Mouse (Mus musculus) forebrain, embryonic 16.5 days (tissue): ENCODE data around the gene G6pc. TPM values are rescaled to one million over a fixed set of nuclear protein-coding genes. Genes with fewer than 3 reads are reported as not detected.

Source experiments
- ATAC-seq: fragments of 200-750 bp; cut with Nextera tagmentation; 2 replicates; pipeline ENCODE4 v1.8.0; 2017; ENCODE audit warnings: mild to moderate bottlenecking, moderate library complexity
- H3K27ac ChIP-seq: fragments of 300-500 bp; sonication (generic); 2 replicates; pipeline ENCODE4 v1.5.1; 2014; ENCODE audit warnings: low read length, control low read depth
- H3K27me3 ChIP-seq: fragments of 300-500 bp; sonication (generic); replicated peaks from 2 replicates; pipeline ENCODE4 v1.6.1; 2014; ENCODE audit warnings: low read length; ENCODE audit not compliant: control insufficient read depth, insufficient read depth
- H3K36me3 ChIP-seq: fragments of 300-500 bp; sonication (generic); 2 replicates; pipeline ENCODE4 v1.6.1; 2014; ENCODE audit not compliant: control insufficient read depth, insufficient read depth
- H3K4me1 ChIP-seq: fragments of 300-500 bp; sonication (generic); replicated peaks from 2 replicates; pipeline ENCODE4 v1.6.1; 2014; ENCODE audit warnings: low read length; ENCODE audit not compliant: control insufficient read depth, insufficient read depth
- H3K4me2 ChIP-seq: fragments of 300-500 bp; sonication (generic); 2 replicates; pipeline ENCODE4 v1.6.1; 2014; ENCODE audit warnings: mild to moderate bottlenecking, low read length, control low read depth
- H3K4me3 ChIP-seq: fragments of 300-500 bp; sonication (generic); replicated peaks from 2 replicates; pipeline ENCODE4 v1.5.1; 2014; ENCODE audit warnings: mild to moderate bottlenecking, low read length, control low read depth
- H3K9ac ChIP-seq: fragments of 300-500 bp; sonication (generic); replicated peaks from 2 replicates; pipeline ENCODE4 v1.6.1; 2014; ENCODE audit warnings: low read depth, low read length, control low read depth
- H3K9me3 ChIP-seq: fragments of 300-500 bp; sonication (generic); 2 replicates; pipeline ENCODE4 v1.6.1; 2016; ENCODE audit warnings: low read length; ENCODE audit not compliant: control insufficient read depth
- WGBS: fragments of 180-500 bp; shearing (Covaris S2); extraction: QIAGEN DNeasy Blood & Tissue Kit; methylation state at CpG from one replicate; pipeline ENCODE4 v1.1.7; 2014; 5-methylcytosine and 5-hydroxymethylcytosine counted together
- polyA plus RNA-seq: library from polyadenylated mRNA; unstranded; fragments of >200 nt; fragmentation: Nextera tagmentation; extraction: Ambion mirVana; gene quantifications from 2 replicates; pipeline ENCODE4 v1.2.1, GENCODE M21; 2015

Gene G6pc
- polyA plus RNA-seq, 1 experiment from 2014 or later: not detected

DNA sequence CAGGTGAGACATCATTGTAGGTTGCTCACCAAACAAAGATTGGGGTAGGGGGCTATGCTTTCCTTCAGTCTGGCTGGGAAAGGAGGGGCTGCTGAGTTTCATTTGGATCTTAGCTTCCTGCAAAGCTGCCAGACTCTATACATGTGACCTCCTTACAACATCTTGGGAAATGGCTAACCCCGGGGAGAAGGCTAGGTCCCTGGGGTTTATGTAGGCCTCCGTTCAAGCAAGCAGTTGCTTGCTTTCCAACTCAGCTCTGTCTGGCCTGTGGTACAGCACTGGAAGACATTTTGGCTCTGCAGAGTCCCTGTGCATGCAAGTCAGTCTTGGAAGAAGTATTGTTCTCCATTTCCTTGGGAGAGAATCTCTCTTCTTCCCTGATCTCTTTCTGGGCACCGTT is 34.8 kb upstream of the G6pc start:
- Histone ChIP-seq H3K27ac (no peak overlapping the region), H3K4me1 (peaks cover 4% of the 10 kb centered on the region), H3K4me3 (no peak overlapping the region), H3K4me2 (no peak overlapping the region), H3K36me3 (no peaks in the 10 kb centered on the region), H3K9me3 (no peaks in the 10 kb centered on the region), H3K9ac (no peak overlapping the region), H3K27me3 (no peaks in the 10 kb centered on the region)
- ATAC-seq: no peak
- 85% methylated on average over 3 of the region's 3 CpGs for WGBS

- H3K27ac ChIP-seq: no peak overlapping the region
- no peaks in the 10 kb centered on the region for H3K36me3 ChIP-seq
- H3K9me3 ChIP-seq: no peaks in the 10 kb centered on the region
- no peak overlapping the region for H3K4me2 ChIP-seq
- no peak overlapping the region for H3K4me3 ChIP-seq
- no peak for ATAC-seq
- WGBS: 31% methylated on average over 10 of the region's 10 CpGs
- no peaks in the 10 kb centered on the region for H3K27me3 ChIP-seq
- no peak overlapping the region for H3K9ac ChIP-seq
- peaks cover 8% of the 10 kb centered on the region for H3K4me1 ChIP-seq
These were observed 33.3 kb upstream of the G6pc start for GRCm38 (mm10) chr11:101334023-101334422.

DNA sequence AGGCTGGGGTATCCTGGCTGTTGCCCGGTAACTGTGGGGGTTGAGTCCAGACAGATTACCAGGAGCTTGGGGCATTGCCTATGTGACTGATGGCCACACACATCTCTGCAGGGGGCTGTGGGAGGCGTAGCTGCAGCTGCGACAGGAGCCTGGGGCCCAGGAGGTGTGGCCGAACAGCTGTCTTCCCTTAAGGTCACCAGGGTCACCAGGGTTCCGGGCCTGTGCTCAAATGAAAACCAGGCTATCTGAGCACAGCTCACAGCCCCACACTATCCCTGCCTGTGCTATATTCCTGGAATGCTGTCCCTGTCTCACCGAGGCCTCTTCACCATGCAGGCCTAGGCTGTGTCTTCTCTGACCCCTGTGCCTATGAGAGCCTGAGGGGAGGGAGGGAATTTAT is 32.8 kb upstream of the G6pc start:
- ATAC-seq: no peak
- H3K9me3 ChIP-seq: no peaks in the 10 kb centered on the region
- no peak overlapping the region for H3K9ac ChIP-seq
- 5% methylated on average over 6 of the region's 6 CpGs for WGBS
- H3K27me3 ChIP-seq: no peaks in the 10 kb centered on the region
- H3K4me1 ChIP-seq: peaks cover 8% of the 10 kb centered on the region
- H3K4me2 ChIP-seq: no peak overlapping the region
- no peaks in the 10 kb centered on the region for H3K36me3 ChIP-seq
- H3K27ac ChIP-seq: no peak overlapping the region
- H3K4me3 ChIP-seq: no peak overlapping the region

DNA sequence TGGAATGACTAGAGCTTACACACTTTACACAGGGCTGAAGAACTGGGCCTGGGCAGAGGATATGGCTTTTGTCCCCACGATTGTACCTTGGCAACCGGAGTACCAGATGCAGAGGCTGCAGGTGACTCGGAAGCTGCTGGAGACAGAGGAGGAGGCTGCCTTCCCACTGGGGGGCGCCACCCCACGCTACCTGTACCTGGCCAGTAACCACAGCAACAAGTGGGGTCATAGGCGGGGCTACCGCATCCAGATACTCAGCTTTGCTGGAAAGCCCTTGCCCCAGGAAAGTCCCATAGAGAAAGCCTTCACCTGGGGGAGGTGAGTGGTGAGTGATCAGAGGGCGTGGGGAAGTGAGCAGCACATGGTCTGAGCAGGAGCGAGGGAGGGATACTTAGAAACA is 31.7 kb upstream of the G6pc start:
- H3K27me3 ChIP-seq: no peaks in the 10 kb centered on the region
- ATAC-seq: no peak
- no peaks in the 10 kb centered on the region for H3K36me3 ChIP-seq
- peaks cover 8% of the 10 kb centered on the region for H3K4me1 ChIP-seq
- no peak overlapping the region for H3K9ac ChIP-seq
- no peak overlapping the region for H3K4me2 ChIP-seq
- H3K9me3 ChIP-seq: no peaks in the 10 kb centered on the region
- H3K4me3 ChIP-seq: no peak overlapping the region
- H3K27ac ChIP-seq: no peak overlapping the region
- 78% methylated on average over 9 of the region's 9 CpGs for WGBS

DNA sequence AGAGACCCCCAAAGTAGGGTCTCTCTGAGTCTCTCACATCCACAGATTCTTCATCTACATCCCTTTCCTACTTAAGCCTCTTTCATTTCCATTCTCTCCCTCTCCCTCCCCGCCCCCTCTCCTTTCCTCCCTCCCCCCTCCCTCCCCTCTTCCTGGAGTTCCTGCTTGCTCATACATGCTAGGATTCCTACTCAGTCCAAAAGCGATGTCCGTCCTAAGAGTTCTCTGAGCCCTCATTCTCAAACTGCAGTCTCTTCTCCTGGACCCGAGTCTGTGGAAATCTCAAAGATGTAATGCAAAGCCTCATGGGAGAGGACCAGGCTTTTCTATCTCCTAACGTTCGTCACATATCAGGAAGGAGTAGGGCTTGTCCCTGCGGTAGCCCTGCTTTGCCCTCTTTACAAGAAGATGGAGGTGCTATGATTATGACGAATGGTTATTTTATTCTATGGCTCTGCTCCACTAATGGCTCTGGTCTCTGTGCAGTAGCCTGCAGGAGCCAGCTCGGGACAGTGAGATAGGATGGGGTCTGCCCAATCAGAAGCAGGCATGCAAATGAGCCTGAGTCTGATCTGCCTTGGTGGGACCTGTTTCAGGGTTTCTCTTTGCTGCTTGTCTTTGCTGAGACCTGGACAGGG is 29.1 kb upstream of the G6pc start:
- H3K4me1 ChIP-seq: peaks cover 8% of the 10 kb centered on the region
- no peaks in the 10 kb centered on the region for H3K9me3 ChIP-seq
- peak overlapping the region; percentile 30 for H3K9ac ChIP-seq
- 2% methylated on average over 9 of the region's 9 CpGs for WGBS
- H3K4me3 ChIP-seq: peak overlapping the region; percentile 46
- peak overlapping the region; percentile 71 for H3K4me2 ChIP-seq
- H3K27me3 ChIP-seq: no peaks in the 10 kb centered on the region
- ATAC-seq: peak; percentile 89
- H3K36me3 ChIP-seq: no peaks in the 10 kb centered on the region
- peak overlapping the region; percentile 59; the same call in 1 of the 2 replicates for H3K27ac ChIP-seq

DNA sequence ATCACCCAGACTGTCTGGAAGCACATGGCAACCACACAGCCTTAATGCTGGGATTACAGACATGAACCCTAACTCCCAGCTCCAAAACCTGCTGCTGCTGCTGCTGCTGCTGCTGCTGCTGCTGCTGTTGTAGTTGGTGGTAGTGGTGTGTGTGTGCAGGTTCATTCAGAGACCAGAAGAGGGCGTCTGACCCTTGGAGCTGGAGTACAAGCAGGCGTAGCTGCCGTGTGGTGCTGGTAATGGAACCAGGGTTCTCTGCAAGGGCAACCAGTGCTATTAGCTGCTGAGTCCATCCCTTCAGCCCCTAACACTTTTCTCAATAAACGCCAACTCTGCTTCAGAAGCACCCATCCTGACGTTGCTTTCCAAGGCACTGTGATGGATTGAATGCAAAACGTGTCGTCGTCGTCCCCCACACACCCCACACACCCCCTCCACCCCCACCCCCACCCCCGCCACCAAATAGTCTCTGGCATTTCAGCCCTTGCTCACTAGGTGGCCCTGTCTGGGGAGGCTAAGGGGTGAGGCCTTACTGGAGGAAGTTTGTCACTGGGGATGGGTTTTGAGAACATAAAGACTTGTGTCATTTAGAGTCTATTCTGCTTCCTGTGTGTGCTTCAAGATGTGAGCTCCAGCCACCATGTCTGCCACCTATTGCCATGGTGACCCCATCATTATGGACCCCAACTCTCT is 20.1 kb upstream of the G6pc start:
- Histone ChIP-seq H3K4me1 (no peaks in the 10 kb centered on the region), H3K27me3 (no peaks in the 10 kb centered on the region), H3K9ac (no peak overlapping the region), H3K27ac (no peak overlapping the region), H3K4me2 (no peak overlapping the region), H3K9me3 (0 out of 2 replicates have a peak, but pooled peaks cover 3% of the 10 kb centered on the region), H3K4me3 (no peak overlapping the region), H3K36me3 (no peaks in the 10 kb centered on the region)
- WGBS: 73% methylated on average over 10 of the region's 10 CpGs
- no peak for ATAC-seq

DNA sequence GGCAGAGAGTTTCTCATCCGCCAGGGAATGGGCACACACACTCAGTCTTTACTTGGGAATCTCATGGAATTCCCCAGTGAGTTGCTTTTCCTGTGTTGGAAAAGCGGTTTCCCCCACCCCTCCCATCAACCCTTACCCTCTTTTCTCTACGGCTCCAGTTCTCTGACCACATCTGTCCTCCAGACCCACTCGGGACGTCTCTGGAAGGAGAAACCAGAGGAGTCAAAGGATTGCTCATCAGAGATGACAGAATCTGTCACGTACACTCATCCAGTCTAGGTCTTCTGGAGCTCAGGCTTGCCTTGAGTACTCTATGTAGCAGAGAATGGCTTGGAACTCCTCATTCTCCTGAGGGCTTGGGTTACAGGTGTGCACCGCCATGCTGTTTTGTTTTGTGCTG is 18.6 kb upstream of the G6pc start:
- Histone ChIP-seq H3K4me3 (no peak overlapping the region), H3K9me3 (0 out of 2 replicates have a peak, but pooled peaks cover 3% of the 10 kb centered on the region), H3K4me2 (no peak overlapping the region), H3K27ac (no peak overlapping the region), H3K9ac (no peak overlapping the region), H3K4me1 (no peaks in the 10 kb centered on the region), H3K27me3 (no peaks in the 10 kb centered on the region), H3K36me3 (no peaks in the 10 kb centered on the region)
- ATAC-seq: no peak
- WGBS: 83% methylated on average over 7 of the region's 7 CpGs

GRCm38 (mm10) chr11:101349216-101349615 is 18.1 kb upstream of the G6pc start:
- Histone ChIP-seq H3K4me2 (no peak overlapping the region), H3K4me1 (no peaks in the 10 kb centered on the region), H3K36me3 (no peaks in the 10 kb centered on the region), H3K9ac (no peak overlapping the region), H3K27ac (no peak overlapping the region), H3K4me3 (no peak overlapping the region), H3K9me3 (0 out of 2 replicates have a peak, but pooled peaks cover 3% of the 10 kb centered on the region), H3K27me3 (no peaks in the 10 kb centered on the region)
- WGBS: 92% methylated on average over 3 of the region's 3 CpGs
- no peak for ATAC-seq

- no peak for ATAC-seq
- Histone ChIP-seq H3K4me2 (no peak overlapping the region), H3K27ac (no peak overlapping the region), H3K9me3 (0 out of 2 replicates have a peak, but pooled peaks cover 3% of the 10 kb centered on the region), H3K4me3 (no peak overlapping the region), H3K27me3 (no peaks in the 10 kb centered on the region), H3K36me3 (no peaks in the 10 kb centered on the region), H3K4me1 (no peaks in the 10 kb centered on the region), H3K9ac (no peak overlapping the region)
- 63% methylated on average over 11 of the region's 11 CpGs for WGBS
These were observed 16.2 kb upstream of the G6pc start for GRCm38 (mm10) chr11:101351100-101351720.
